Mouse (Mus musculus) cerebellum, adult 2 months (tissue): ENCODE results near the gene Top1.

Experiments
- CTCF ChIP-seq: fragments of 200-500 bp; IDR thresholded peaks from 2 replicates; pipeline ENCODE4 v1.5.1; 2011; ENCODE audit warnings: low read depth, mild to moderate bottlenecking, control low read depth, low read length, moderate library complexity, borderline replicate concordance; ENCODE audit not compliant: insufficient read depth
- POLR2A ChIP-seq: fragments of 200-500 bp; IDR thresholded peaks from 2 replicates; pipeline ENCODE4 v1.6.1; 2011; ENCODE audit warnings: low read length, control low read depth, borderline replicate concordance; ENCODE audit not compliant: insufficient read depth

DNA sequence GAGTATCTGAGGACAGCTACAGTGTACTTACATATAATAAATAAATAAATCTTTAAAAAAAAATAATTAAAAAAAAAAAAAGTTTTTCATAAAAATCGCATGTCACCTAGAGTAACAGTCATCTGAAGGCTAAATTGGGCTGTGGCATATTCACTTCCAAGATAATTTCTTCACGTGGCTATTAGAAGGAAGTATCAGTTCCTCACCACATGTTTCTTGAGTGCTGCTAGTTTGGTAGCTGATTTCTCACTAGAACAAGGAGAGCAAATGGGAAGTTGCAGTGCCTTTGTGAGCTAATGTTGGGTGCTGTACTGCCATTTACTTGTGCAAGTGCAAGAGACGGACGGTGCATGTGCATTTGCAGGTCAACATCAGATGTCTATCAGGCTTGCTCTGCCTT, 21.6 kb downstream of the Top1 start:
- TF ChIP-seq POLR2A (no peak), CTCF (no peak)
